Mouse (Mus musculus): ENCODE results near the gene Ints6. TPM values are rescaled to one million over a fixed set of nuclear protein-coding genes. Genes with fewer than 3 reads are reported as not detected.

The Ints6 gene
- polyA plus RNA-seq (2012; rRNA removed) = 6.5 and 6.9 TPM in 2 replicates

DNA sequence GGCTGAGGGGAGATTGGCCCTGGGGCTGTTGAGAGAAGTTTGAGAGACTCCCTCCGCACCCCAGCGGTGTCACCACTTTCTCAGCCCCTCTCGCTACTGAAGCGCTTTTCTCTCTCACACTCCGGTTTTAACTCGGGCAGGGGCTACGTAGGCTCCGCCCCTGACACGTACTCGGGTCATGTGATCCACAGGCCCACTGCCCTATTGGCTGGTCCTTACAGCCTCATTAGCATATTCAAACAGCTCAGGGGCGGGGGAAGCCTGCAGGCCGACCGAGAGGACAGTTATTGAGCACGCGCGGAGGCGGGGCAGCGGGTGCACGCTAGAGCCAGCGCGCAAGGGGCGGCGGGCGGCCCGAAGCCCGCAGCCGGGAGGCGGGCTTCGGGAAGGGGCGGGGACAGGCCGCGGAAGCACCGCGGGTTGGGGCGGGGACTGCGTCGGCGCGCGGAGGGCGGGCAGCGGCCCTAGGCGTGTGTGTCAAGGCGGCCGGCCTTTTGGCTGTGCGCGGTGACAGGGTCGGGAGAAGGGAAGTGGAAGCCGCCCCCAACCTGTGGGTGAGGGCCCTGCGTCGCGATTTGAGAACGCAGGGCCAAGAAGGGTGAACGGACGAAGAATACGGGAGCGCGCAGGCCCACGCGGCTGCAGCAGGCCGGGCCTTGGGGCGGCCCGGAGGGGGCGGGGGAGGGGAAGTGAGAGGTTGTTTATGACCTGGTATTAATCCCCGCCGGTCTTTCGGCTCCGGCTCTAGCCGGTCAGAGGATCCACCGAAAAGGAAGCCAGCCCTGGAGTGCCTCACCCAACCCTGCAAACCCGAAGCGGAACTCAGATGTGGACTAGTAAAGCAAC lies at the start of gene Ints6:
Ints6 (minus strand) TSS at position 134 of the 846 bp plus-strand sequence.

DNA sequence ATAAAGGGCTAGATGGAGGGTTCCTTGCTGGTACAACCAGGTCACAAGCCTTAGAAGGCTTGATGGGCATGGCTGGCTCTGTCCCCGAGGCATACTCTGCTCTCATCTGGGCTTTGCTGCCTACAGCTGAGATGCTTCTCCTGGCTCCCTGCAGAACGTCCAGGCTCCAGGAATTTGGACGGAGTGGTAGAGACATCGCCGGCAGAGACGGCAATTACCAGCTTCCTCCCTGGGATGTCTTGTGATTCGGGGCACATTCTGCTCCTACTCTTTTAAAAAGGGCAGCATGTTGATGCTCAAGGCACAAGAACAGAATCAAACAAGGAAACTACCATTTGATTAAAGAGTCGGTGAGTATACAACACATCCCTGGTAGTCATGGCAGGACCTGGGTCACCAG lies 97.6 kb downstream of the Ints6 start, which contains the start of gene Serpine3:
Serpine3 (plus strand) TSS at position 301 of the 400 bp plus-strand sequence.

Other genes with a start within 250 kb of the Ints6 start
- 27.0 and 35.6 TPM in 2 replicates for gene Fam124a, start 205.4 kb downstream of the Ints6 start, polyA plus RNA-seq (2012; rRNA removed)
- not detected in 2 replicates for gene Gm4131, start 194.2 kb downstream of the Ints6 start, polyA plus RNA-seq (2012; rRNA removed)
- gene Serpine3, start 97.5 kb downstream of the Ints6 start, polyA plus RNA-seq (2012; rRNA removed) = not detected in 2 replicates
- gene Wdfy2, start 76.5 kb upstream of the Ints6 start, polyA plus RNA-seq (2012; rRNA removed) = 2.7 and 3.4 TPM in 2 replicates
- gene Defb48, start 223.3 kb upstream of the Ints6 start, polyA plus RNA-seq (2012; rRNA removed) = not detected in 2 replicates
- gene Defb47, start 236.9 kb upstream of the Ints6 start, polyA plus RNA-seq (2012; rRNA removed) = not detected in 2 replicates